15 mouse cellular contexts compared by ENCODE assay signal in the genomic region with DNA sequence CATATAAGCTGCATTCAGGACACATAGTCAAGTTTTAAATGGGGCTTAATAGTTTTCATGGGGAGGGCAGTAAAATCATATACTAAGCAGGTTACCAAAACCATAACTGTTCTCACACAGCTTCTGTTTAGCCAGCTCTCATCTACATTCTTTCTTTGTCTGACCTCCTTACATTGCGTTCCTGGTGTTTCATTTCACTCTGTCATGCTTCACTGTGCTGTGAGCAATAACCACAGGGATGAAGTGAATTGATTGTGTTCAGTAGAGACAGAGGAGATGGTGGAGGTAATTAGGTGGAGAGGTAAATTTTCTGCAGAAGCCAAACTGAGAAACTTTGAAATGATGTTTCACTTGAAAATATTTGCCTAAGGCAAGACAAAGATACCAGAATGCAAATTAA.
"Had no signal": no experiment of that assay in that cellular context is flagged by ENCODE, and none has a peak within 500 bp of the region (broad histone marks: within the 10 kb centered on the region; RNA-seq: fewer than 3 reads in every experiment).

No protein-coding gene starts in this region.

- H3K4me1 ChIP-seq: liver, embryonic 15.5 days; midbrain, embryonic 15.5 days had no signal

- DNase-seq: kidney, postnatal 4 days; lung, adult 2 months; lung, postnatal 36 days; right cerebral cortex, postnatal 14 days; thymus, postnatal 4 days had no signal

- H3K27ac ChIP-seq: layer of hippocampus, adult 2 months; liver, embryonic 15.5 days; midbrain, embryonic 15.5 days; neural tube, embryonic 12.5 days; stomach, embryonic 15.5 days had no signal

- H3K9ac ChIP-seq: liver, embryonic 15.5 days; midbrain, embryonic 15.5 days; neural tube, embryonic 12.5 days; stomach, embryonic 15.5 days had no signal

- ATAC-seq: inflammation-experienced regulatory T-cells, adult 6 months; intestine, postnatal 0 days; lung, postnatal 0 days; midbrain, embryonic 15.5 days had no signal

- H3K27me3 ChIP-seq: liver, embryonic 15.5 days; midbrain, embryonic 15.5 days; neural tube, embryonic 12.5 days; stomach, embryonic 15.5 days had no signal

- H3K4me3 ChIP-seq: layer of hippocampus, adult 2 months; liver, embryonic 15.5 days; midbrain, embryonic 15.5 days; neural tube, embryonic 12.5 days; stomach, embryonic 15.5 days had no signal

- H3K4me2 ChIP-seq: liver, embryonic 11.5 days; liver, embryonic 15.5 days; midbrain, embryonic 11.5 days; midbrain, embryonic 15.5 days; neural tube, embryonic 12.5 days; stomach, embryonic 15.5 days had no signal

- H3K9me3 ChIP-seq: liver, embryonic 15.5 days; midbrain, embryonic 15.5 days; neural tube, embryonic 12.5 days; stomach, embryonic 15.5 days had no signal

- H3K36me3 ChIP-seq: liver, embryonic 15.5 days; midbrain, embryonic 15.5 days; neural tube, embryonic 12.5 days; stomach, embryonic 15.5 days had no signal
